Mouse (Mus musculus) CD4-positive naive resting alpha-beta T cell, adult 57 days (primary cell): ENCODE data around the gene Snx22. TPM values are rescaled to one million over a fixed set of nuclear protein-coding genes. Genes with fewer than 3 reads are reported as not detected.

Experiments used
- total RNA-seq: library from RNA; stranded (reverse); gene quantifications from one replicate; pipeline ENCODE4 v1.2.4, GENCODE M21; 2023

Snx22 gene
- 0.47 TPM for total RNA-seq

GRCm38 (mm10) chr9:66069583-66069982, at the start of gene Snx22:
Gene Snx22, minus strand, starts transcription at chr9:66069719.

DNA sequence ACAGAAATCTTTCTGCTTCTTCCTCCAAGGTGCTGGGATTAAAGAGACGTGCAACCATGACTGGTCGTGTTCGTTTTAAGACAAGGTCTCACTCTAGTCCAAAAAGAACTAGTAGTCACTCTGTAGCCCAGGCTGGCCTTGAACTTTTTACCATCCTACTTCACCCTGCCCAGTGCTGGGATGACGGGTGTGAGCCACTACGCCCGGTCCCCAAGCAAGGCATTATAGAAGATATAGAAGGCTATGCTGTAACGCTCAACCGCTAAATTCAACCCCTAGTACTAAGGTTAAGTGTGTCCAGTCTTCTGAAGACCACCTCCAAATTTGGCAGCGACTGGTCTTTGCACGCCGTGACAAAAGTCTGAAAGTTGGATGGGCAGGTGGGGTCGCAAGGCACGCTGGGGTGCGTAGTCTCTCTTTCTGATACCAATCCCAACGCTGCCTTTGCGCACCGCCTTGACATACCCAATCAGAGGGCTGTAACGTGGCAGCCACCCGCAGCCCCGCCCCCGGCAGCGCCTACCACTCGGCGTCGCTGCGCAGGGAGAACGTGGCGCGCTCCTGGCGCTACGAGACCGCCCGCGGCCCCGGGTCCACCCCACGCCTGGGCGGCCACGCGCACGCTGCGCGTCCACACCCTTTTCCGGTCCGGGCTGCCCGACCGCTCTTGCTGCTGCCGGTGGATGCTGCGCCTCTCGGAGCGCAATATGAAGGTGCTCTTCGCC, 9.8 kb downstream of the Snx22 start, which contains the start of gene Ppib:
TSS of gene Ppib (plus strand) at position 640 of the 725 bp plus-strand sequence.

Other genes starting within 250 kb of the Snx22 start
- 24.4 TPM for gene Zfp609, start 242.2 kb downstream of the Snx22 start, total RNA-seq
- 0.86 TPM for gene Pclaf, start 179.5 kb downstream of the Snx22 start, total RNA-seq
- 23.0 TPM for gene Trip4, start 160.9 kb downstream of the Snx22 start, total RNA-seq
- gene Csnk1g1, start 160.8 kb downstream of the Snx22 start, total RNA-seq = 57.4 TPM
- gene Ppib, start 9.5 kb downstream of the Snx22 start, total RNA-seq = 240 TPM
- gene Snx1, start 56.9 kb upstream of the Snx22 start, total RNA-seq = 85.7 TPM
- gene Ciao2a, start 56.9 kb upstream of the Snx22 start, total RNA-seq = 40.3 TPM
- 0.77 TPM for gene Dapk2, start 88.5 kb upstream of the Snx22 start, total RNA-seq